Mouse (Mus musculus): ENCODE results near the gene Acin1.
"Not testable (repeated sequence)": the region's sequence is repeated elsewhere in the genome, so short reads cannot be mapped to it uniquely, and the experiment has no call there.

Acin1 gene

DNA sequence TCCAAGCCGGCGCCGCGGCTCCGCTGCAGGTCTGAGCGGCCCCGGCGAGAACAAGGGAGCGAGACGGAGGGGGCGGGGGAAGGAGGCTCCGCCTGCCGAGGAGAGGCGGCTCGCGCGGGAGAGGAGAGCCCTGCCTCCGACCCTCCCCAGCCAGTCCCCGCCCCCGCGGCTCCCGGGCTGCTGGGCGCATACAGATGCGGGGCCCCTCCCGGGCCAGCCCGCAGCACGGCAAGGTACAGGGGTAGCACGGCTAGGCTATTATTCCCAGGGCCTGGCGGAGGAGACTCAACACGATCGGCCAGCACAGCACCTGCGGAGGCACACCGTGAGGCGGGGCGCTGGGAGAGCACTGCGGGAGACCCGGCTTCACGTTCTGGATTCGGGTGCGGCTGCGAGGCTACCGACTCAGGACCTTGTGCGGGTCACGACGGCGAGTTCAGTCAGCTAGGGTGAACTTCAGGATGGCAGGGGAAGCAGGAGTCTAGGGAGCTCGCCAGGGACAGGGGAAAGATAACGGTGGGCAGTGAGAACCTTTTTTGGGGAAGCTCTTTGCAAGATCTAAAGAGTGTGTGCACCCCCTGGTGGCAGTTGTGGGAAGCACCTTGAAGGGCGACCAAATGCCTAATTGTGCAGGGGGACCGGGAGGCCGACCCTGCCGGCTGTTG is 45.3 kb downstream of the Acin1 start, which contains the start of gene Cdh24:
TSS of gene Cdh24 (minus strand) at position 60 of the 665 bp plus-strand sequence.
- peak; percentile 93 to 94 for DNase-seq

DNA sequence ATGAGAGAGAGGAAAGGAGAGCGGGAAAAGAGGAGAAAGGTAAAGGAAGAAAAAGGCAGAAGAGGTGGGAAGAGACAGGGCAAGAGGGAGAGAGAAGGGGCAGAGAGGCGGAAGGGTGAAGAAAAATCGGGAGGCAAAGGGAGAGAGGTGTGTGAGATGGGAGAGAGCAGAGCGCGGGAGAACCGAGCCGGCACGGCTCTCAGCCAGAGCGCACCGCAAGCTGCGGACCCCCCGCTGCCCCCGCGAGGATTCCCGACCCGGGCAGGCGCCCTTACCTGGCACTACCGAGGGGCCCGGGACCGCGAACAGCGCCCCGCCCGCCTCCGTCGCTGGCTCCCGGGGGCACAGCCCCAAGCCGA is 45.8 kb downstream of the Acin1 start, which contains the start of gene Gm17606:
TSS of gene Gm17606 (plus strand) at position 7 of the 359 bp plus-strand sequence.
- DNase-seq: no peak

DNA sequence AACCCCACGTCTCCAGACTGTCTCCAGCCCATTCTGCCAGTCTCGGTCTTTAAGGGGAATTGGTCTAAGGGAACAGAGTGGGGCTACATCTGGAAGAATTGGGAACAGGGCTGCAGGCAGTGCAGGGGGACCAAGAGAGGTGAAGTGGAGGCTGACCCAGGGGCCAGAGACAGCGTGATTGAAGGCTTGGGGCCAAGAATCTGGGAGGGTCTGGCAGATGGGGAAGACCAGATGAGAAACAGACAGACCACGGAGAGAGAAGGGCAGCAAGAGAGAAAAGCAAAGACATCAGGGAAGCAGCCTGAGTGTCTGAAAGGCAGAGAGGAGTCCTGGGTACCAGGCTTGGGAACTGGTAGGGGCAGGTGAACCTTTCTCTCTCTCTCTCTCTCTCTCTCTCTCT is 46.6 kb downstream of the Acin1 start:
- DNase-seq: no peak

DNA sequence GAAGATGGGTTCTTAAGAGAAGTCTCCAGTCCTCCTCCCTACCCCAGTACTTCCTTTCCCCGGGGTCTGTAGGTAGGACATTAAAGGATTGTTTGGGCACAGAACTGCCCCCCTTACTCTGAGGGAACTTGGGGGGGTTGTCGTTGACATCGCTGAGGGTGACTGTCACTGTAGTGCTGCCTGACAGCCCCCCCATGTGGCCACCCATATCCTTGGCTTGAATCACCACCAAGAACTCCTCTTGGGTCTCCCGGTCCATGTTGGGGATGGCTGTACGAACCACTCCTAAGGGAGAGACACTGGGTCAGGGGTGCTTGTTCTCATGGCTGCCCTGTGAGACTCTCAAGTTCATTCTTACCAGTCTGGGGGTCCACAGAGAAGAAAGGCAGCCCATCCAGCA is 48.5 kb downstream of the Acin1 start:
- DNase-seq: peak; percentile 36 to 45

DNA sequence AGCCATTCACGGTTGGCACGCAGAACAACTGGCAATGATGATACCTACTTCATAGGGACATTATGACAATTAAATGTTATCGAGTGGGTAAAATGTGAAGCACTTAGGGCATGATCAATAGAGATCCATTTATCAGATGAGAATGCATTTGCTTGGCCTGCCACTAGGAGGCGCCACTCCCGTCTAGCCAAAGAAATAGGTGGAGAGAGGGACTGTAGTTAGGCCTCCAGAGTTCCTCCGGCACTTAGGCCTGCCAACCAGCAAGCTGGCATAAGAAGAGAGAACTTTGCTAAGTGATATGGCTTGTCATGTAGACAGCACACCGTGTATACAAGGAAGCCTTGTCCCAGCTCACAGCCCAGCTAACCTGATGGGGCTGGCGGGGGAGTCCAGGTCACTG is 49.8 kb downstream of the Acin1 start:
- peak; percentile 71 to 72 for DNase-seq

DNA sequence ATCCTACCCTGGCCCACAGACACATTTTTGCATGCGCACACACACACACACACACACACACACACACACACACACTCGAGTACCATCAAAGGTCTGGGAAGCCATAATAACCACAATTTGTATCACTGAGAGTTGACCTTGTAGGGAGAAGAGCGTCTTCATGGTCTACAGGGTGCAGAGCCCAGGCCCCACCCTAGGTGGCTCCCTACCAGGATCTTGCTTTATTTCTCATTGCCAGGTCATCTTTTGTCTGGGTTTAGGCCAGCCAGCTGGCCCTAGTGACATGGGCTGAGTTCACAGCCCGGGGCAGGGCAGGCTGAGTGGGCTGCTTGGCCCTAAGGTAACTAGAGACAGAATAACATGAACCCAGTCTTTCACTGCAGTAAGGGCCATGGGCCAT is 52.5 kb downstream of the Acin1 start:
- DNase-seq: no peak

DNA sequence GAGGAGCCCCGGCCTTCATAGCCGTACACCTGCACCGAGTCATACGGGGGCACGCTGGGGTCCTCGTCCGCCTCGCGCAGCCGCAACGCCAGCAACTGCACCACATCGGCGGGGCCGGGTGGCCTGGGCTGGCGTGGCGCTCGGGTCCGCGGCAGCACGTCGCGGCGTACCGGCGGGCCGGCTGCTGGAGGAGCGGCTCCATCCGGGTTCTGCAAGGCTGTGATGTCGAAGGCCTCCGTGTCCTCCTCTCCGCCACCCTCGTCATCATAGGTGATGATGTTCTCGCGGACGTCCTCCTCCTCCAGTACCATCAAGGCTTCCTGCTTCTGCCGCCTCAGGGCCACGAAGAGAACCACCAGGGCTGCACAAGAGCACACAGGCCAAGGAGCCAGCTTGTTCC is 54.5 kb downstream of the Acin1 start:
- no peak for DNase-seq

DNA sequence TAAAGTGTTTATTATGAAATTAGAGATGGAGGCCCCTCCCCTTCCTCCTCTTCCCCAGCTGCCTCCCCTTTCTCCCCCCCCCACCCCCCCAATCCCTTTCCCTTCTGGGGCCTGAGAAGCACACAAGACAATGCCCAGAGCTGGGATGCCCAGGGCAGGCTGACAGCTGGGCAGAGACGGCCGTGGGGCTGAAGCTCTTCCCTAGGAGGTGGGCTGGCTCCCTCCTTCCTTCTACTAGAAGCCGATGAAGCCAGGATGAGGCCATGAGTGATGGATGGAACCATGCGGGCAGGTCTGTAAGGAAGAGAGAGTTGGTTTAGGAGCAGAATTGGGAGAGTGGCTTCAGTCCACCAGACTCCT is 55.5 kb downstream of the Acin1 start:
- DNase-seq: no peak

DNA sequence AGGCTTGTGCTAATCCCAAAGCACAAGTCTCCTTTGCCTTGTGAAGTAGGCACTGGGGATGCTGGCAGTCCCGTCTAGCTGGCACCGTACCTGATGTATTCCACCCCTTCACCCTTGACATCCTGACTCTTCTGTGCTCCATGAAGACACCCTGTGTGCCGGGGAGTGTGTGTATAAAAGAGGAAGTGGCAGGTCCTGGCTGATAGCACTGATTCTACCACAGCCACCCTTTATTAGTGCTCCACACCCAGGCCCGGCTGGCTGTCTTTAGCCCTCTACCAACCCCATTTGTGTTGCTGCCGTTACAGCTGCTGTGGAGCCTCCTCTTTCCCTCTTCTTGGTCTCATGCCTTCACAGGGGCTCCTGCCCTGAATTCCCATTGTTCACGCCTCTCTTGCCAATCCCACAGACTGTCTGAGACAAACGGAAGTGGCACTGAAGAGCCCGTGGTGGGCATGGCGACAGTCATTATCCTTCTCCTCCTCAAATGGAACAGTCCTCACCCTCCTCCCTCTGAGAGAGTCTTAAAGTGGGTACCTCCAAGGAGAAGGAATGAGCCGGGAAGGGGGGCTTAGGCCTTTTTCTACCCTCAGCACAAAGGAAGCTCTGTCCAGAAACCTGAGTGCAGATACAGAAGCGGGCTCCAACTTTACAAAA is 56.0 kb downstream of the Acin1 start:
- DNase-seq: no peak

DNA sequence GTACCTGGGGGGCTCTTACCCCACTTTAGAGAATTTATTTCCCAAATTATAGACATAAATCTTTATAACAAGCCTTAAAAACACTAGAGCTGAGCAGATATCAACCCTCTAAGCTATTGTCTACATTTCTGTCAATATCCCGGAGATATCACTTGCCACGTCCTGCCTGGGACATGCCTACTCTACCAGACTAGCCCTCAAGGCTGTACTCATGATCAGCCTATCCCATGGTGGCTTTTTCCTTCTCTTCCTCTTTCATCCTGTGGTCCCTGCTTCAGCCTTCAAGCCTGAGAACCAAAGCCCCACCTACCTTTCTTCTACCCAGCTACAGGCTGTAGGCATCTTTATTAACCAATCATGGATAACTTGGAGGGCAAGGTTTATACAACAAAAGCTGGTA is 56.9 kb downstream of the Acin1 start:
- no peak for DNase-seq

DNA sequence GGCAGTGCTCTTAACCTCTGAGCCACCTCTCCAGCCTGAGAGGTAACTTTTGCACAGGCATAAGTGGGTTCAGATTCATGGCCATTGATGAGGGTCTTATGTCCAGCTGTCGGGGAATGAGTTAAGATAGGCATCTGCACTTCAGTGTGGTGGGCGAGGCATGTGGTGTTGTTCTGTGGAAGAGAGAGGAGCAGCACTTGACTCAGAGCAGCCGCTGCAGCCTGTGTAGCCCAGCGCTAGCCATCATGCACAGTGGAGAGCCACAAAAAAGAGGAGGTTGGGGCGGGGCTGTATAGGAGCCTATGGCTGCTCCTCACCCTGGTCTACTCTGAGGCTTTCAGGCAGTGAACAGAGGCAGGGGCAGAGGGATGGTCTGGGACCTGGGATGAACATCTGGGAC is 58.6 kb downstream of the Acin1 start:
- DNase-seq: no peak

DNA sequence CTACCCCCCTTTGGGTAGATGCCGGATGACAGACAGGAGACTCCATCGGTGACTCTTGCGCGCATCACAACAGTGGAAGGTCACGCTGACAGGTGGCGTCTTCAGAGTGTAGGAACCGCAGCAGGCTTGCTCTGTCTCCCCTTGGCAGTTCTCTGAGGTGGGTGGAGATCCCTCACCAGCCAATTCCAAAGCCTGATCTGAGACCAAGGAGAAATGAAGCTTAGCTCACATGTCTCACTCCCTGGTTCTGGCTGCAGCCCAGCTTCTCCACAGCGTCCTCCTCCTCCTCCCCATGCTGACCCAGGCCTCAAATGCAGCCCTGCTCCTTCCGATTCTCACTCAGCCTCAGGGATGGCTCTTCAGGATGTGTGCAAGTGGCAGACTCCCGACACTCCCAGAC is 61.8 kb downstream of the Acin1 start:
- DNase-seq: no peak

DNA sequence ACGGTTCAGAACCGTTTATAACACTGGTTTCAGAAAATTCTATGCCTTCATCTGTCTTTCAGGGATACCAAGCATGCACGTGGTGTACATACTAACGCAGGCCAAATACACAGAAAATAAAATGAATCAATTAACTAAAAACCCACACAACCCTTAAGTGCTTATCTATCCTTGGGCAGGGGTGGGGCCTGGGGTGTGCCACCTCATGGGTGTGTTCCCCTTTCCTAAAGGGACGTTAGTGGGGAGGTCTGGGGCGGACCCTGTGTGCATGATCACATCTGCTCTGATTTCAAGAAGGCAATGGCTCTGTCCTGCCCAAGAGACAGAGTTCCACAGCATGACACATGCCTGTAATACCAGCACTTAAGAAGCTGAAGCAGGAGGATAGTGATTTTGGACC is 63.4 kb downstream of the Acin1 start:
- no peak for DNase-seq

DNA sequence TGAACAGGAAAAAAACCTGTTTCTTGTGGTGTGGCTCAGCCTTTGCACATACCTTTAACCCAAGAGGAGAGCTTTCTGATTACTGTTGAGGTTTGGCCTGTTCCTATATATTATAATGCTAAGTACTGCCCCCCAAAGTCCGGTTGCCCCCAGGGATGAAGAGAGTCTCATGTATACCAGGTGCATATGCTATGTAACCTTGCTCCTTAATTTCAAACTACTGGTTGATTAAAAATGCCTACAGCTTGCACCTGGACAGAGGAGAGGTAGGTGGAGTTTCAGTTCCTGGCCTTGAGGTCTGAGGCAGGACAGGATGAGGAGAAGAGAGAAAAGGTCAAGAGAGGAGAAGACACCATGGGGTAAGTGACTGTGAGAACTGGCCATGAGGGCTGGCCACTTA is 65.6 kb downstream of the Acin1 start, which contains the start of gene Psmb11:
TSS of gene Psmb11 (plus strand) at position 301 of the 400 bp plus-strand sequence.
- DNase-seq: no peak

DNA sequence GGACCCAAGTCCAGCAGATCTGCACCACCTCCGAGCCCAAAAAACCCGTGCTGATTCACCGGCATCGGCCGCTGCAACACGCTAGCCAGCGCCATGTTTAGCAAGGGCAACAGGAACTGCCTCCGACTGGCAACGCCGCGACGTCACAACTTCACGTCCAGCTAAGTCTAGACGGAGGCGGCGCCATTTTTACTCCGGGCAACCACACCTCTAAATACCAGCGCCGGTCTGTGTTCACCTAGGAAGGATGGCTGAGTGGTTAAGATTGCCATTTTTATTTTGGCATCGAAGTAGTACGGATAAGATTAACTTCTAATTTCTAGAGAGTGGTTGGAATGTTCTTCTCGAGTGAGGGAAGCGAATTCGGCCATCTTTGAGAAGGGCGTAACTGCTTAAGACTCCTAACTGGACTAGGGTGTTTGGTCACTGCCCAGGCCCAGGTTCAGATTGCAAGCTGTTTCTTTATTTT is 68.8 kb downstream of the Acin1 start, which contains the start of gene Psmb5:
TSS of gene Psmb5 (minus strand) at position 126 of the 469 bp plus-strand sequence.
- peak; percentile 91 to 95 for DNase-seq

DNA sequence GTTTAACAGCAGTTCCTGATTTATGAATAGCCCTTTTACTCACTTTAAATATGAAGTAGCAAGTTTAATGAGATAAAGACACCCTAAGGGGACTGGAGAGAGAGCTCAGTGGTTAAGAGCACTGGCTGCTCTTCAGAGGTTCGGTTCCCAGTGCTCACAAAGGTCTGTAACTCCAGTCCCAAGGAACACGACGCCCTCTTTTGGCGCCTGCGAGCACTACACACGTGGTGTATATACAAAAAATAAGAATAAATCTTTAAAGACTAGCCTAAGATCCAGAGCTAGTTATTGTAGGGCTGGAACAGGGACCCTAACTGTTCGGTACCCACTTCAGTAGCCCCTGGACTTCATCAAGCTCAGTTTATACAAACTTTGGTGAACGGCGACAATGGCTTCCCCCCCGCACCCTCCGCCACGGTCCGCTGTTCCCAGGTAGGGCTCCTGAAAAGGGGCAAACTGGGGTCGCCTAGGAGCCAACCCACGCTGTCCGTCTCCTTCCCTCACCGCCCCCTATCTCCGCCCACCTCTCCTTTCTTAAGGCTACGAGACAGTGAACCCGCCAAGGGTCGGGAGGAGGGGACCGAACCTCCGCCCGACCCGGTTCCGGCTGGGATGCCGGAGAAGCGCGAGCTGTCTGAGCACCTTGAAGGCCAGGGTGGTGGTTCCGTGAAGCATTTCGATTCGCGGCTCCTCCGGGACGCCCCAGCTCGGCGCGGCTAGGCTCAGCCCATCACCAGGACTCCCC is 69.4 kb downstream of the Acin1 start:
- DNase-seq: peak; percentile 41 to 54

DNA sequence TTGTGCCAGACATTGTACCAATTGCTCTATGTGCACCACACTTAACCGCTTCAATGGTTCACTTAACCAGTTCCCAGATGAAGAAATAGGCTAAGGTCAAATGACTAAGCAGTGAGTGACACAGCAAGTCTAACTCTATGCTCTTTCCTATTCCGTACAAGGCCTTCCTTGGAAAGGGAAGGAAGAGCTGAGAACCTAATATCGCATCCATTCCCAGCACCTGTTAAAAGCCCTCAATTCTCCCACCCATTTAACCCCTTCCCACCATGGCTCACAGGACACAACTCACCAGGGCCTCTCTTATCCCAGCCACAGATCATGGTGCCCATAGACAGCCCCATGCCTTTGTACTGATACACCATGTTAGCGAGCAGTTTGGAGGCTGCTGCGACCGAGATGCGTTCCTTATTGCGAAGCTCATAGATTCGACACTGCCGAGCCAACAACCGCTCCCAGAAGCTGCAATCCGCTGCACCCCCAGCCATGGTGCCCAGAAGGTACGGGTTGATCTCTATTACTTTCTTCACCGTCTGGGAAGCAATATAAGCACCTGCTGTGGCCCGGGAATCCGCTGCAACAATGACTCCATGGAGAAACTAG is 70.4 kb downstream of the Acin1 start:
- no peak for DNase-seq

DNA sequence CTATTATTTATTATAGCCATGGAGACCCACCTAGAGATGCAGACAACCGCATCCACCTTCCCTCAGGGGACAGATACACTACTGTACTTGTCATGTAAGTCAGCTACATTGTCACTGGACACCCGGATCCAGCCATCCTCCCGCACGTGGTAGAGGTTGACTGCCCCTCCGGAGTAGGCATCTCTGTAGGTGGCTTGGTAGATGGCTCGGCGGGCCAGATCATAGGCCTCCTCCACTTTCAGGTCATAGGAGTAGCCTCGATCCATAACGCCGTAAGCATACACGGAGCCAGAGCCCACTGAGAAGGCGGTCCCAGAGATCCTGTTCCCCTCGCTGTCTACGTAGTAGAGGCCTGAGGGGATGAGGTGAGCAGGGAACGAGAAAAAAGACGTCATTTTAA is 72.6 kb downstream of the Acin1 start:
- DNase-seq: not testable (repeated sequence)

DNA sequence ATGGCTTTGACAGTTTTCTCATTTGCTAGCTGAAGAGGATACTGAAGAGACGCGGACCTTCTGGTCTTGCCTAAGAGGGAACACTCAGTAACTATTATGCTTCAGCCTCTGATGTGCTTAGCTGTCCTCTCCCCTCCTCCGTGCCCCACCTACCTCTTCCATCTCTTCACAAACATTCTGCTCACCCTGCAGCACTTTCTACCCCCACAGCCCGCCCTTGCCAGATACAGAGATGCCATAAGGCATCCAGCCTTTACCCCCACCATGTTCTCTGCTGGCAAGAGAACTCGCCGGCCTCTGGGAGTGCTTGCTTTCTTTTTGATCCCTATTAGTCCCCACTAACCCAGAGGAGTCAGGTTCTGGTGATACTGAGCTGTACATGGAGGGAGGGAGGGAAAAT is 76.1 kb downstream of the Acin1 start:
- DNase-seq: no peak

DNA sequence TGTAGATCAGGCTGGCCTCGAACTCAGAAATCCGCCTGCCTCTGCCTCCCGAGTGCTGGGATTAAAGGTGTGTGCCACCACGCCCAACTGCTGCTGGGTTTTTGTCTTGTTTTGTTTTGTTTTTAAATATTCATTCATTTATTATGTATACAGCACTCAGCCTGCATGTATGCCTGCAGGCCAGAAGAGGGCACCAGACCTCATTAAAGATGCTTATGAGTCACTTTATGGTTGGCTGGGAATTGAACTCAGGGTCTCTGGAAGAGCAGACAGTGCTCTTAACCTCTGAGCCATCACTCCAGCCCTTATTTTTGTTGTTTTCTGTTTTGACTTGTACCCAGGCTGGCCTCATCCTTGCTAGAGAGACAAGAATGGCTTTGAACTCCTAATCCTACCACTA is 76.8 kb downstream of the Acin1 start:
- peak in 1 of 2 experiments; percentile 34 for DNase-seq

DNA sequence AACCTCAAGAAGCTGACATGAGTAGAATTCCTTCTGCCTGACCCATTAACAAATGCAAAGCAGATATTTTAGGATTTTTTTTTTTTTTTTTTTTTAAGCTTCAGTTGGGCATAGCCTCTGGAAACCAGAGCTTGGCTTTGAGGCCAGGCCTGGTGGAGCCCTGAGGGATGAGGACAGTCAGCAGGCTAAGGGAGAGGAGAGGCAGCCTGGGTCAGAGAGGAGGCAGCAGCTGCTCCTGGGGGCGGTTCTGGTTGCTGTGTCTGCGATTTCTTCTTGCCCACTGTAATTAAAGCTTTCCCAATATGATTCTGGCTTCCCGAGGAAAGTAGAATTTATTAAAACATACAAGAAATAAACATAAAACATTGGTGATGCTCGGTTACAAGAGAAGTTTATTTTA is 77.5 kb downstream of the Acin1 start:
- DNase-seq: no peak

DNA sequence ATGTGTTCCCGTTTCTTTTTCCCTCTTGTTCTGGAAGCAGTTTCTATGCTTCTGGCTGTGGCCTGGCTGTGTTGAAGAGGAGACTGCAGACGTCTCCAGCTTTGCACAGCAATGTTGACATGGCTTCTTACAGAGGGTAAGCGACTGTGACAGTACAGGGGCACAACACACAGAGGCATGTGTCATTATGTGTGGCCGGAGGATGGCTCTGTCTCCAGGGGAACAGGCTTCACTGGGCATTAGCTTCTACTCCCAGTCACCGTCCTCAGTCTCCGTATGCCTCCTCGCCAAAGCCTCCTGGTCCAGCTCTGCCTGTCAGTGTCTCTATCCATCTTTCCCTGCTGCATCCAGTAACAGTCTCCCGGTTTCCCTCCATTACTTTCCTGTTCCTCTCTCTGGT is 79.5 kb downstream of the Acin1 start:
- DNase-seq: no peak

DNA sequence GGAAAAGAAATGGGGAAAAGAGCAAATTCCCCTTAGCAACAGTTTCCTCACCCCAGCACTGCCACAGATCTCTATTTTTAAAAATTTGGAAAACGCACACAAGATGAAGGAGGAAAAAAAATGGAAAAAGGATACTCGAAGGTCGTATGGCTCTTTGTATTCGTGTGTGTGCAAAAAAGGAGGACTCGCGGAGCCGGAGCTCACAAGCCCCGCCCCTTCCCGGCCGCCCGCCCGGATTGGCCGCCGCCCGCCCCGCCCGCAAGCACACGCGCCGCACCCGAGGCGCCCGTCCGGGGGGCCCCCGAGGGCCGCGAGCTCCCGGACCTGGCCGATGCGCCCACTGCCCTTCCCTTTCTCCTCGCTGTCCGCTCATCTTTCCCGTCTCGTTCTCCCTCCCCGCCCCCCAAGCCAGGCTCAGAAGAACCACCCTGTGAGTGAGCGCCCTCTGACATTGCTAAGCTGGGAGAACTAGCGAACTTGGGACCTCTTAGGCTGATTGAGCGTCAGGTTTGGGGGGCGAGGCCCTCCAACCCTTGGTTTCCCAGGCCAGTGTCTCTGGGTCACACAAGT is 80.9 kb downstream of the Acin1 start, which contains the start of gene 4931414P19Rik:
TSS of gene 4931414P19Rik (minus strand) at position 242 of the 570 bp plus-strand sequence.
- peak; percentile 91 to 95 for DNase-seq

All from kidney, postnatal 4 days (tissue).